Mouse (Mus musculus) heart, embryonic 14.5 days (tissue): Measurements from ENCODE around the gene Zmynd11. TPM values are rescaled to one million over a fixed set of nuclear protein-coding genes. Genes with fewer than 3 reads are reported as not detected.

Source experiments
- ATAC-seq: fragments of 200-750 bp; cut with Nextera tagmentation; 2 replicates; pipeline ENCODE4 v1.8.0; 2017; ENCODE audit warnings: low read depth, moderate TSS enrichment; ENCODE audit not compliant: insufficient number of reproducible peaks, insufficient read depth, low FRiP score
- H3K27ac ChIP-seq, 2 experiments: fragments of 200-500 bp in 1 of 2; fragments of 300-500 bp in 1 of 2; sonication (generic) in 1 of 2; replicated peaks in 1 of 2; 2 replicates each; pipeline ENCODE4 v1.5.1; 2012 to 2014; ENCODE audit warnings: low read depth in 2 of 2, low read length in 2 of 2, control low read depth in 1 of 2, mild to moderate bottlenecking in 1 of 2, mixed read lengths in 1 of 2; ENCODE audit not compliant: control insufficient read depth in 1 of 2, insufficient read depth in 1 of 2
- H3K27me3 ChIP-seq: fragments of 300-500 bp; sonication (generic); 2 replicates; pipeline ENCODE4 v1.6.1; 2014; ENCODE audit warnings: mild to moderate bottlenecking, low read length, control low read depth; ENCODE audit not compliant: control insufficient read depth, insufficient read depth
- H3K36me3 ChIP-seq: fragments of 300-500 bp; sonication (generic); 2 replicates; pipeline ENCODE4 v1.6.1; 2014; ENCODE audit warnings: mild to moderate bottlenecking, control low read depth, low read length, mixed read lengths; ENCODE audit not compliant: control insufficient read depth, insufficient read depth
- H3K4me1 ChIP-seq, 2 experiments: fragments of 200-500 bp in 1 of 2; fragments of 300-500 bp in 1 of 2; sonication (generic) in 1 of 2; 2 replicates each; pipeline ENCODE4 v1.6.1; 2012 to 2014; ENCODE audit warnings: low read length in 2 of 2, control low read depth in 1 of 2, mixed read lengths in 1 of 2; ENCODE audit not compliant: control insufficient read depth in 2 of 2, insufficient read depth in 2 of 2
- H3K4me2 ChIP-seq: fragments of 300-500 bp; sonication (generic); 2 replicates; pipeline ENCODE4 v1.6.1; 2014; ENCODE audit warnings: mild to moderate bottlenecking, low read length
- H3K4me3 ChIP-seq, 2 experiments: fragments of 200-500 bp in 1 of 2; fragments of 300-500 bp in 1 of 2; sonication (generic) in 1 of 2; 2 replicates each; pipeline ENCODE4 v1.5.1; 2012 to 2014; ENCODE audit warnings: low read length in 2 of 2, mild to moderate bottlenecking in 2 of 2, control low read depth in 1 of 2, low read depth in 1 of 2, moderate library complexity in 1 of 2; ENCODE audit not compliant: control insufficient read depth in 1 of 2, insufficient read depth in 1 of 2
- H3K9ac ChIP-seq: fragments of 300-500 bp; sonication (generic); 2 replicates; pipeline ENCODE4 v1.6.1; 2014; ENCODE audit warnings: mild to moderate bottlenecking, low read length
- H3K9me3 ChIP-seq: fragments of 300-500 bp; sonication (generic); 2 replicates; pipeline ENCODE4 v1.6.1; 2016; ENCODE audit warnings: low read length, control low read depth; ENCODE audit not compliant: control insufficient read depth
- WGBS: fragments of 180-500 bp; shearing (Covaris S2); extraction: QIAGEN DNeasy Blood & Tissue Kit; methylation state at CpG from one replicate; pipeline ENCODE4 v1.1.7; 2014; 5-methylcytosine and 5-hydroxymethylcytosine counted together
- polyA plus RNA-seq: library from polyadenylated mRNA; unstranded; fragments of >200 nt; fragmentation: Nextera tagmentation; extraction: Ambion mirVana; gene quantifications from 2 replicates; pipeline ENCODE4 v1.2.1, GENCODE M21; 2014

Zmynd11 gene
- polyA plus RNA-seq, 1 experiment from 2014 or later, result 141 TPM

- Histone ChIP-seq H3K27ac (0 out of 4 replicates have a peak overlapping the region, but pooled peaks of 1 of the 2 experiments have one; percentile 4), H3K4me2 (no peak overlapping the region), H3K36me3 (peaks cover 31% of the 10 kb centered on the region), H3K27me3 (no peaks in the 10 kb centered on the region), H3K9ac (no peak overlapping the region), H3K9me3 (no peaks in the 10 kb centered on the region), H3K4me1 (peaks cover 0 to 6% of the 10 kb centered on the region in 2 experiments; a peak in 1 of 4 replicates), H3K4me3 (no peak overlapping the region)
- ATAC-seq, result no peak
- 35% methylated on average over 6 of the region's 6 CpGs for WGBS
Observed at GRCm38 (mm10) chr13:9713462-9714134, 51.5 kb downstream of the Zmynd11 start.

- ATAC-seq, result no peak
- WGBS, result 90% methylated on average over 3 of the region's 3 CpGs
- Histone ChIP-seq H3K4me2 (no peak overlapping the region), H3K27ac (no peak overlapping the region), H3K36me3 (peaks cover 34% of the 10 kb centered on the region), H3K27me3 (no peaks in the 10 kb centered on the region), H3K4me1 (peaks cover 0 to 6% of the 10 kb centered on the region in 2 experiments; a peak in 1 of 4 replicates), H3K9me3 (no peaks in the 10 kb centered on the region), H3K9ac (no peak overlapping the region), H3K4me3 (no peak overlapping the region)
Observed at GRCm38 (mm10) chr13:9712971-9713370, 52.2 kb downstream of the Zmynd11 start.

GRCm38 (mm10) chr13:9712409-9712808, 52.7 kb downstream of the Zmynd11 start:
- peaks cover 33% of the 10 kb centered on the region for H3K36me3 ChIP-seq
- H3K27me3 ChIP-seq, result no peaks in the 10 kb centered on the region
- no peak overlapping the region for H3K9ac ChIP-seq
- H3K4me3 ChIP-seq, result no peak overlapping the region
- whole genome bisulfite sequencing, result 97% methylated on average over 1 of the region's 1 CpGs
- no peak overlapping the region for H3K27ac ChIP-seq
- ATAC-seq, result no peak
- no peaks in the 10 kb centered on the region for H3K9me3 ChIP-seq
- H3K4me2 ChIP-seq, result no peak overlapping the region
- peaks cover 0 to 6% of the 10 kb centered on the region in 2 experiments; a peak in 1 of 4 replicates for H3K4me1 ChIP-seq

GRCm38 (mm10) chr13:9708433-9709240, 56.5 kb downstream of the Zmynd11 start:
- H3K4me2 ChIP-seq, result no peak overlapping the region
- no peak overlapping the region for H3K9ac ChIP-seq
- ATAC-seq, result no peak
- H3K9me3 ChIP-seq, result no peaks in the 10 kb centered on the region
- WGBS, result 86% methylated on average over 7 of the region's 7 CpGs
- peaks cover 32% of the 10 kb centered on the region for H3K36me3 ChIP-seq
- peaks cover 0 to 4% of the 10 kb centered on the region in 2 experiments; a peak in 1 of 4 replicates for H3K4me1 ChIP-seq
- no peak overlapping the region for H3K27ac ChIP-seq
- H3K27me3 ChIP-seq, result no peaks in the 10 kb centered on the region
- no peak overlapping the region for H3K4me3 ChIP-seq

GRCm38 (mm10) chr13:9706720-9707119, 58.4 kb downstream of the Zmynd11 start:
- no peak overlapping the region for H3K4me3 ChIP-seq
- WGBS, result 87% methylated on average over 8 of the region's 8 CpGs
- H3K36me3 ChIP-seq, result peaks cover 32% of the 10 kb centered on the region
- peaks cover 7 to 14% of the 10 kb centered on the region in 2 experiments; a peak in 3 of 4 replicates for H3K4me1 ChIP-seq
- no peak overlapping the region for H3K9ac ChIP-seq
- H3K4me2 ChIP-seq, result no peak overlapping the region
- no peaks in the 10 kb centered on the region for H3K9me3 ChIP-seq
- no peak for ATAC-seq
- H3K27me3 ChIP-seq, result no peaks in the 10 kb centered on the region
- H3K27ac ChIP-seq, result no peak overlapping the region

GRCm38 (mm10) chr13:9702615-9703235, 62.4 kb downstream of the Zmynd11 start:
- peaks cover 7 to 27% of the 10 kb centered on the region in 2 experiments; a peak in 3 of 4 replicates for H3K4me1 ChIP-seq
- H3K4me3 ChIP-seq, result no peak overlapping the region
- H3K9me3 ChIP-seq, result no peaks in the 10 kb centered on the region
- ATAC-seq, result no peak
- no peaks in the 10 kb centered on the region for H3K27me3 ChIP-seq
- H3K36me3 ChIP-seq, result peaks cover 13% of the 10 kb centered on the region
- H3K4me2 ChIP-seq, result no peak overlapping the region
- H3K27ac ChIP-seq, result no peak overlapping the region
- WGBS, result 51% methylated on average over 12 of the region's 12 CpGs
- H3K9ac ChIP-seq, result no peak overlapping the region

GRCm38 (mm10) chr13:9697340-9697739, 67.8 kb downstream of the Zmynd11 start:
- ATAC-seq, result no peak
- WGBS, result 94% methylated on average over 4 of the region's 4 CpGs
- peaks cover 52% of the 10 kb centered on the region for H3K36me3 ChIP-seq

More at GRCm38 (mm10) chr13:9697340-9697739, 67.8 kb downstream of the Zmynd11 start:
- peaks cover 2 to 17% of the 10 kb centered on the region in 2 experiments; a peak in 1 of 4 replicates for H3K4me1 ChIP-seq
- H3K9me3 ChIP-seq, result no peaks in the 10 kb centered on the region
- no peak overlapping the region for H3K9ac ChIP-seq
- no peak overlapping the region for H3K4me3 ChIP-seq
- no peak overlapping the region for H3K4me2 ChIP-seq
- no peaks in the 10 kb centered on the region for H3K27me3 ChIP-seq
- no peak overlapping the region for H3K27ac ChIP-seq
